Mouse (Mus musculus) midbrain, postnatal 0 days (tissue): ENCODE data around the gene Ocln. TPM values are rescaled to one million over a fixed set of nuclear protein-coding genes. Genes with fewer than 3 reads are reported as not detected.

Source experiments
- ATAC-seq: fragments of 200-750 bp; cut with Nextera tagmentation; 2 replicates; pipeline ENCODE4 v1.8.0; 2017; ENCODE audit warnings: moderate number of reproducible peaks, mild to moderate bottlenecking, moderate TSS enrichment, moderate library complexity; ENCODE audit not compliant: low FRiP score
- DNase-seq: peaks from one replicate; pipeline ENCODE4 v3.0.0-alpha.2; 2015; ENCODE audit warnings: low spot score
- H3K27ac ChIP-seq: fragments of 300-500 bp; sonication (generic); 2 replicates; pipeline ENCODE4 v1.5.1; 2014; ENCODE audit warnings: low read depth, mild to moderate bottlenecking, low read length, mixed read lengths
- H3K27me3 ChIP-seq: fragments of 300-500 bp; sonication (generic); 2 replicates; pipeline ENCODE4 v1.6.1; 2014; ENCODE audit warnings: low read length, control low read depth, mixed read lengths; ENCODE audit not compliant: insufficient read depth
- H3K36me3 ChIP-seq: fragments of 300-500 bp; sonication (generic); 2 replicates; pipeline ENCODE4 v1.6.1; 2014; ENCODE audit warnings: low read length, control low read depth, mixed read lengths; ENCODE audit not compliant: insufficient read depth
- H3K4me1 ChIP-seq: fragments of 300-500 bp; sonication (generic); 2 replicates; pipeline ENCODE4 v1.6.1; 2014; ENCODE audit warnings: mild to moderate bottlenecking, control low read depth, antibody characterized with exemption, low read length, mixed read lengths; ENCODE audit not compliant: insufficient read depth
- H3K4me2 ChIP-seq: fragments of 300-500 bp; sonication (generic); 2 replicates; pipeline ENCODE4 v1.6.1; 2014; ENCODE audit warnings: low read depth, mild to moderate bottlenecking, low read length, mixed read lengths; ENCODE audit not compliant: poor library complexity, severe bottlenecking
- H3K4me3 ChIP-seq: fragments of 300-500 bp; sonication (generic); 2 replicates; pipeline ENCODE4 v1.5.1; 2014; ENCODE audit warnings: low read depth, mild to moderate bottlenecking, low read length, moderate library complexity
- H3K9ac ChIP-seq: fragments of 300-500 bp; sonication (generic); replicated peaks from 2 replicates; pipeline ENCODE4 v1.6.1; 2014; ENCODE audit warnings: mild to moderate bottlenecking, low read length, moderate library complexity, mixed read lengths; ENCODE audit not compliant: poor library complexity, severe bottlenecking
- H3K9me3 ChIP-seq: fragments of 300-500 bp; sonication (generic); 2 replicates; pipeline ENCODE4 v1.6.1; 2016; ENCODE audit warnings: low read length, control low read depth
- CTCF ChIP-seq: IDR thresholded peaks from 2 replicates; pipeline ENCODE4 v1.5.1; 2016; ENCODE audit warnings: antibody characterized with exemption, mild to moderate bottlenecking
- WGBS: fragments of 180-500 bp; shearing (Covaris S2); extraction: QIAGEN DNeasy Blood & Tissue Kit; methylation state at CpG from one replicate; pipeline ENCODE4 v1.1.7; 2014; 5-methylcytosine and 5-hydroxymethylcytosine counted together
- polyA plus RNA-seq: library from polyadenylated mRNA; unstranded; fragments of >200 nt; fragmentation: Nextera tagmentation; extraction: Ambion mirVana; gene quantifications from 2 replicates; pipeline ENCODE4 v1.2.1, GENCODE M21; 2015
- total RNA-seq: library from RNA; depleted of rRNA; stranded (reverse); fragments of >200 nt; gene quantifications from 2 replicates; pipeline ENCODE4 v1.2.3, GENCODE M21; 2014

The Ocln gene
- total and polyA plus RNA-seq, 2 experiments from 2014 or later = 9.0 to 12.7 TPM

- no peak for TF ChIP-seq CTCF
- DNase-seq (no peak), ATAC-seq (no peak)
- Histone ChIP-seq H3K4me1 (no peaks in the 10 kb centered on the region), H3K9me3 (no peaks in the 10 kb centered on the region), H3K9ac (no peak overlapping the region), H3K27me3 (no peaks in the 10 kb centered on the region), H3K4me2 (no peak overlapping the region), H3K27ac (no peak overlapping the region), H3K4me3 (no peak overlapping the region), H3K36me3 (no peaks in the 10 kb centered on the region)
- WGBS = 85% methylated on average over 3 of the region's 3 CpGs
These were observed 16.4 kb downstream of the Ocln start for GRCm38 (mm10) chr13:100536149-100536548.

DNA sequence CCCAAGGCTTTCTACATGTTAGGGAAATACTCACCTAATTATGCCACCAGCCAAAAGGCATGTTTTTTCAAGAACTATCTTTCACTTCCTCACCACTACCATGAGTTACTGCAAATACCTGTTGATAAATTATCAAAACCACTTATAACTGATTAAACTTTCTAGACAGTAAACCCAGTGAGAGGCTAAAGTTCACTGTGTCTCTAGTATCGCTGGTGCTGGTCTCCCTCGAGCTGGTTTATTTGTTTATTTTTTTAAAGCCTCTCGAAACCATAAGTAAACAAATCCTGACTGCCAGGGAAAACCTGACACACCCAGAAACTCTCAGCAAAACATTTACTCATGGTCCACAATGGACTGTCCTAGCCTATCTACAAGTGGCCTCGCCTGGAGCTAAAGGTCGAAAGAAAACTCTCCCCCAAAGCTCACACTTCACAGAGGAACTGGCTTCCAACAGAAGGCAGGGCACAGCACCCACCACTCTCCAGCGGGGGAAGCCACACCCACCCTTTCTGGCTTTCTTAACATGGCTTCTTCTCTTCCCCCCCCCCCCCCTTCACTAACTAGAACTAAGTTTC is 19.6 kb downstream of the Ocln start:
- Histone ChIP-seq H3K4me3 (no peak overlapping the region), H3K36me3 (no peaks in the 10 kb centered on the region), H3K4me2 (no peak overlapping the region), H3K27me3 (no peaks in the 10 kb centered on the region), H3K9me3 (no peaks in the 10 kb centered on the region), H3K9ac (no peak overlapping the region), H3K27ac (no peak overlapping the region), H3K4me1 (no peaks in the 10 kb centered on the region)
- 74% methylated on average over 6 of the region's 6 CpGs for WGBS
- no peak for ATAC-seq
- no peak for TF ChIP-seq CTCF
- DNase-seq = no peak

GRCm38 (mm10) chr13:100526649-100527038 is 25.9 kb downstream of the Ocln start:
- ATAC-seq = no peak
- no peaks in the 10 kb centered on the region for H3K9me3 ChIP-seq
- no peaks in the 10 kb centered on the region for H3K36me3 ChIP-seq
- no peak for TF ChIP-seq CTCF
- H3K27ac ChIP-seq = no peak overlapping the region
- H3K9ac ChIP-seq = no peak overlapping the region
- H3K4me1 ChIP-seq = no peaks in the 10 kb centered on the region
- 73% methylated on average over 6 of the region's 6 CpGs for WGBS
- DNase-seq = no peak
- H3K4me2 ChIP-seq = no peak overlapping the region
- no peaks in the 10 kb centered on the region for H3K27me3 ChIP-seq
- H3K4me3 ChIP-seq = no peak overlapping the region

- no peak for TF ChIP-seq CTCF
- Histone ChIP-seq H3K9me3 (no peaks in the 10 kb centered on the region), H3K36me3 (no peaks in the 10 kb centered on the region), H3K27ac (no peak overlapping the region), H3K27me3 (no peaks in the 10 kb centered on the region), H3K4me1 (no peaks in the 10 kb centered on the region), H3K4me3 (no peak overlapping the region), H3K4me2 (no peak overlapping the region), H3K9ac (no peak overlapping the region)
- 80% methylated on average over 6 of the region's 6 CpGs for WGBS
- DNase-seq (peak; percentile 5), ATAC-seq (no peak)
These were observed 26.4 kb downstream of the Ocln start for GRCm38 (mm10) chr13:100525935-100526648.

- no peak for DNase-seq
- Histone ChIP-seq H3K27me3 (no peaks in the 10 kb centered on the region), H3K36me3 (no peaks in the 10 kb centered on the region), H3K4me1 (no peaks in the 10 kb centered on the region), H3K9ac (no peak overlapping the region), H3K9me3 (no peaks in the 10 kb centered on the region), H3K4me2 (no peak overlapping the region), H3K27ac (no peak overlapping the region), H3K4me3 (no peak overlapping the region)
- 85% methylated on average over 6 of the region's 6 CpGs for WGBS
- TF ChIP-seq CTCF = no peak
- ATAC-seq = no peak
These were observed 27.6 kb downstream of the Ocln start for GRCm38 (mm10) chr13:100524896-100525295.

DNA sequence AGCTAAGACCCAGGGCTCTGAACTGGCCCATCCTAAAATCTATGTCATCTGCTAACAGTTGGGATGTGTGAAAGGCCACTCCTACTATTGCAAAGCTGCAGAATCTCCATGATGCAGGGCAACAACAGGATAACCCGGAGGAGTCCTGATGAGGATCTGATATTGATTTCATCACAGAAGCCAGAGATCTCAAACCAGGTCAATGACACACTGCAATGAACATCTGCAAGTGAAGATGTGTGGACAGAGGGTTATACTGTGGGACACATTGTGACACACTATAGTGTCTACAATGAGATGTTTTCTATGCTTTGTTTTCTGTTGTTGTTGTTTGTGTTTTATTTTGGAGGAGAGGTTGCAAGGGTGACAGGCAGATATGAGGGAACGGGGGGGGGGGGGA is 28.8 kb downstream of the Ocln start:
- no peak overlapping the region for H3K9ac ChIP-seq
- H3K27me3 ChIP-seq = no peaks in the 10 kb centered on the region
- no peaks in the 10 kb centered on the region for H3K4me1 ChIP-seq
- no peak for DNase-seq
- TF ChIP-seq CTCF = no peak
- H3K36me3 ChIP-seq = no peaks in the 10 kb centered on the region
- no peak for ATAC-seq
- no peak overlapping the region for H3K4me2 ChIP-seq
- H3K9me3 ChIP-seq = no peaks in the 10 kb centered on the region
- WGBS = 83% methylated on average over 2 of the region's 2 CpGs
- no peak overlapping the region for H3K4me3 ChIP-seq
- no peak overlapping the region for H3K27ac ChIP-seq
